Mouse (Mus musculus): ENCODE measurements around the gene Olfr1368. TPM values are rescaled to one million over a fixed set of nuclear protein-coding genes. Genes with fewer than 3 reads are reported as not detected.

Olfr1368 gene
- polyA plus RNA-seq, 1 experiment from 2014 or later = not detected

DNA sequence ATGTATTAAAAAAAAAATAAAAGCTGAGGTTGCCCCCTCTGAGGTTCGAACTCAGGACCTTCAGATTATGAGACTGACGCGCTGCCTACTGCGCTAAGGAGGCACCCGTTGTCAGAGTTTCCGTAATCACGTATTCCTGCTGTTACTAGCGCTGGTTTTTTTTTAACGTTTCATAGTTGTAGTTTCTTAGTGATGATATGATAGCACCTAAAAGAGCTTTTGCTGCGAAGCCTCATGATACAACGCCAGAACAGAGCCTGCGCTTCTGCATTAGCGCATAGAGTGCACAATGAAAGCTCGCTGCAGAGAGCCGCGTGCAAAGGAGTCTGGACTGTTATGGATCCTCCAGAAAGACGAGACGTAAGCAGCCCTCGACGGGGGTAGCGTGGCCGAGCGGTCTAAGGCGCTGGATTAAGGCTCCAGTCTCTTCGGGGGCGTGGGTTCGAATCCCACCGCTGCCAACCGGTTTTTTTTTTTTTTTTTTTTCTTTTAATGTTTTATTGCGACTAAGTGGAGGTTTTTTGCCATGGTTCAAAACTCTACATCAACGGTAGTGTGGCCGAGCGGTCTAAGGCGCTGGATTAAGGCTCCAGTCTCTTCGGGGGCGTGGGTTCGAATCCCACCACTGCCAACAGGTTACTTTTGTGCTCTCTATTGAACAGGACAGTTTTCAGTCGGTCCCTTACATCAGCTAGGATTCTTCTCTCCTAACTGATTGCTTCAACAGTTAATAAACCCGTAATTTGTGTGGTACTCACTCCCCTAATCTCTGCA, 24.2 kb upstream of the Olfr1368 start:
- Histone ChIP-seq H3K4me3 (replicated peaks; ENCODE audit: low read depth, low read length) (peak overlapping the region; percentile 49), H3K4me1 (ENCODE audit: control insufficient read depth, insufficient read depth, low read length) (peaks cover 8% of the 10 kb centered on the region; the same call in 1 of the 2 replicates), H3K27me3 (ENCODE audit: control insufficient read depth, insufficient read depth, low read length) (peaks cover 4% of the 10 kb centered on the region; the same call in 1 of the 2 replicates), H3K9me3 (ENCODE audit: control insufficient read depth, low read length) (no peaks in the 10 kb centered on the region), H3K4me2 (ENCODE audit: low read length) (peak overlapping the region; percentile 65), H3K36me3 (ENCODE audit: control insufficient read depth, insufficient read depth, low read length) (no peaks in the 10 kb centered on the region), H3K27ac (replicated peaks; ENCODE audit: low read depth, low read length) (no peak overlapping the region; the same call in 1 of the 2 replicates), H3K9ac (replicated peaks; ENCODE audit: low read length) (peak overlapping the region; percentile 34; the same call in 1 of the 2 replicates)
- peak; percentile 88 for DNase-seq
- peak; percentile 85 for ATAC-seq (ENCODE audit: low FRiP score, low TSS enrichment)
- under 1% methylated on average over 39 of the region's 39 CpGs for WGBS

DNA sequence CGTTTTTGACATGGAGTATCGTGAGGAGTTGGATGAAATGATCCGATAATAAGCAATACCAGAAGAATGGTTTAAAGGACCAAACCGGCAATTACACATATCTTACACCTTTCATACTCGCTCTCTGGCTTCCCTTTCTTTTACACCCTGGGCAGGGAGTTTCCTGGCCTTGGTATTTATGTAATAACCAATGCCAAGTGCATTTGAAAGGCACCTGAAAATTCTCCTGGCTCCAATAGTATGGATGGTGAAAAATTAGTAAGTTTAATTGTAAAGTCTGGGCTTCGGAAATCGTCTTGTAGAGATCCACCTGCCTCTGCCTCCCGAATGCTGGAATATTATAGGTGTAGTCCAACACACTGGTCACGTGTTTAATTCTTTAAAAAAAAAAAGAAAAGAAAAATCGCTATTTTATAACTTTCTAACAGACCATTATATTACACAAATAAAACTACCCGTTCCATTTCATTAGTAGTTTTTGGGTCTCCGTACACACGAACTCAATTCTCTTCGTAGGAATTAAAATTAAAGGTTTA, 23.5 kb upstream of the Olfr1368 start:
- DNase-seq = peak; percentile 31

GRCm38 (mm10) chr13:21168371-21169011, 22.8 kb upstream of the Olfr1368 start:
- H3K4me3 ChIP-seq (replicated peaks; ENCODE audit: low read depth, low read length) = peak overlapping the region; percentile 49
- ATAC-seq (ENCODE audit: low FRiP score, low TSS enrichment) (no peak), DNase-seq (peak; percentile 69)
- peak overlapping the region; percentile 32 for H3K9ac ChIP-seq (replicated peaks; ENCODE audit: low read length)
- no peak overlapping the region for H3K27ac ChIP-seq (replicated peaks; ENCODE audit: low read depth, low read length)
- H3K27me3 ChIP-seq (ENCODE audit: control insufficient read depth, insufficient read depth, low read length) = peaks cover 4% of the 10 kb centered on the region; the same call in 1 of the 2 replicates
- WGBS = under 1% methylated on average over 16 of the region's 16 CpGs
- H3K9me3 ChIP-seq (ENCODE audit: control insufficient read depth, low read length) = no peaks in the 10 kb centered on the region
- H3K36me3 ChIP-seq (ENCODE audit: control insufficient read depth, insufficient read depth, low read length) = no peaks in the 10 kb centered on the region
- peaks cover 8% of the 10 kb centered on the region; the same call in 1 of the 2 replicates for H3K4me1 ChIP-seq (ENCODE audit: control insufficient read depth, insufficient read depth, low read length)
- H3K4me2 ChIP-seq (ENCODE audit: low read length) = peak overlapping the region; percentile 65

More for the DNA sequence above, 23.5 kb upstream of the Olfr1368 start:
- peaks cover 4% of the 10 kb centered on the region; the same call in 1 of the 2 replicates for H3K27me3 ChIP-seq (ENCODE audit: control insufficient read depth, insufficient read depth, low read length)
- H3K4me1 ChIP-seq (ENCODE audit: control insufficient read depth, insufficient read depth, low read length) = peaks cover 8% of the 10 kb centered on the region; the same call in 1 of the 2 replicates
- H3K36me3 ChIP-seq (ENCODE audit: control insufficient read depth, insufficient read depth, low read length) = no peaks in the 10 kb centered on the region
- no peak overlapping the region for H3K27ac ChIP-seq (replicated peaks; ENCODE audit: low read depth, low read length)
- no peak overlapping the region for H3K9ac ChIP-seq (replicated peaks; ENCODE audit: low read length)
- H3K4me3 ChIP-seq (replicated peaks; ENCODE audit: low read depth, low read length) = peak overlapping the region; percentile 49
- H3K9me3 ChIP-seq (ENCODE audit: control insufficient read depth, low read length) = no peaks in the 10 kb centered on the region
- no peak for ATAC-seq (ENCODE audit: low FRiP score, low TSS enrichment)
- peak overlapping the region; percentile 65 for H3K4me2 ChIP-seq (ENCODE audit: low read length)
- WGBS = 4% methylated on average over 14 of the region's 14 CpGs

DNA sequence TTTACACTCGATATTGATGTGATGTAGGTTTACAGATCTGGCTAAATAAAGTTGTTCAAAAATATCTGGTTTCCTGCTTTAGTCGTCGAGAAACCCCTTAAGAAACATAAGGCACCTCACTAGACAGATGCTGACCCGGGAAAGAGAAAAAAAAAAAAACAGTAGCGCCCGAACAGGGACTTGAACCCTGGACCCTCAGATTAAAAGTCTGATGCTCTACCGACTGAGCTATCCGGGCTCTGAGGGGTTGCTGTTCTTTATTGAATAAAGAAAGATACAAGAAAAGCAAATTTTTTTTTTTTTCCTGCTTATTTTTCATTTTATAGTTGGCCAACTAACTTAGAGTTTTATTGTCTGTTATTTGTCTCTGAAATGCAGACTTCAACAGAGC, 22.2 kb upstream of the Olfr1368 start:
- DNase-seq = peak; percentile 69
- H3K27ac ChIP-seq (replicated peaks; ENCODE audit: low read depth, low read length) = no peak overlapping the region
- peak overlapping the region; percentile 65 for H3K4me2 ChIP-seq (ENCODE audit: low read length)
- H3K27me3 ChIP-seq (ENCODE audit: control insufficient read depth, insufficient read depth, low read length) = peaks cover 4% of the 10 kb centered on the region; the same call in 1 of the 2 replicates
- H3K9me3 ChIP-seq (ENCODE audit: control insufficient read depth, low read length) = no peaks in the 10 kb centered on the region
- peaks cover 8% of the 10 kb centered on the region; the same call in 1 of the 2 replicates for H3K4me1 ChIP-seq (ENCODE audit: control insufficient read depth, insufficient read depth, low read length)
- peak; percentile 58; the same call in 1 of the 2 replicates for ATAC-seq (ENCODE audit: low FRiP score, low TSS enrichment)
- peak overlapping the region; percentile 49 for H3K4me3 ChIP-seq (replicated peaks; ENCODE audit: low read depth, low read length)
- under 1% methylated on average over 8 of the region's 8 CpGs for WGBS
- no peaks in the 10 kb centered on the region for H3K36me3 ChIP-seq (ENCODE audit: control insufficient read depth, insufficient read depth, low read length)
- no peak overlapping the region for H3K9ac ChIP-seq (replicated peaks; ENCODE audit: low read length)

DNA sequence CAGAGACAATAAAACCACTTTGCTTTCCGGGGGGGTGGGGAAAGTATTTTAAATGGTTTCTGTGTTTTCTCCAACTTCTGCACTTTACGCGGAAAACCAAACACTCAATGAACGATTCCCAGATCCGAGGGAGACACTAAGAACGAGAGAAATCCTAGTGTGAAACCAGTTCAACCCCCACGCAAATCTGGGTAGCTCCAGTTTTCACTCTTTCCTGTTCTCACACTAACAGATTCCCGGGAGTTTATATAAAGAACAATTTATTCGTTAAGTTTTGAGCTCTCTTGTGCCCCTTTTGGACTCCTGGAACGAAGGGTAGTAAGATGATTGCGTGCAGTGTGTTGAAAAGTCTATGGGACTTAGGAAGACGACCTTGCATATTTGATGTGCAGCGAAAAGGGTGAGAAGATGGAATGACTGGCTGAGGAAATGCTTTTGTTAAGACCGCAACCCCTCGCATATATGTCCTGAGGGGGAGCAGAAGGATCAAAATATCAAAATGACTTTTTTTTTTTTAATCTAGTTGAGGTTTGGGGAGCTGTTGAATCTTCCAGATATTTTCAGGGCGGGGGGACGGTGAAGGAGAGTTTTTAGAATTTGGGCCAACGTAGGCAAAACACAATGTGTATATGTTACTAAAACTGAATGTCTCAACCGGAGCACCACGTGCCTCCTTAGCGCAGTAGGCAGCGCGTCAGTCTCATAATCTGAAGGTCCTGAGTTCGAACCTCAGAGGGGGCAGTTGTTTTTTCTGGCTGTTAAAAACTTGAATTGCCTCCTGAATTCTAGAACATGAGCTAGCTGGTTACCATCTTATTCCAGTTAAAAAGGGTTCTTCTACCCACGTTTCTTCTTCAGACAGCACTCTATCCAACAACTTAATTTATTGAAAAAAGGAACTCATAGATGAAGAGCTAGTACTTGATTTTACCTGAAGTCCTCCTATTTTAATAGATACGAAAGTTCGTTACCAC, 21.6 kb upstream of the Olfr1368 start:
- ATAC-seq (ENCODE audit: low FRiP score, low TSS enrichment) = peak; percentile 63; the same call in 1 of the 2 replicates
- peak; percentile 90 for DNase-seq
- Histone ChIP-seq H3K36me3 (ENCODE audit: control insufficient read depth, insufficient read depth, low read length) (no peaks in the 10 kb centered on the region), H3K9ac (replicated peaks; ENCODE audit: low read length) (peak overlapping the region; percentile 39), H3K4me2 (ENCODE audit: low read length) (peak overlapping the region; percentile 65), H3K4me3 (replicated peaks; ENCODE audit: low read depth, low read length) (peak overlapping the region; percentile 49), H3K9me3 (ENCODE audit: control insufficient read depth, low read length) (no peaks in the 10 kb centered on the region), H3K27me3 (ENCODE audit: control insufficient read depth, insufficient read depth, low read length) (peaks cover 4% of the 10 kb centered on the region; the same call in 1 of the 2 replicates), H3K4me1 (ENCODE audit: control insufficient read depth, insufficient read depth, low read length) (peaks cover 8% of the 10 kb centered on the region; the same call in 1 of the 2 replicates), H3K27ac (replicated peaks; ENCODE audit: low read depth, low read length) (0 out of 2 replicates have a peak overlapping the region, but pooled peaks have one; percentile 20)
- WGBS = under 1% methylated on average over 27 of the region's 27 CpGs

GRCm38 (mm10) chr13:21162591-21162990, 16.9 kb upstream of the Olfr1368 start:
- Histone ChIP-seq H3K4me3 (replicated peaks; ENCODE audit: low read depth, low read length) (no peak overlapping the region), H3K27me3 (ENCODE audit: control insufficient read depth, insufficient read depth, low read length) (peaks cover 4% of the 10 kb centered on the region; the same call in 1 of the 2 replicates), H3K27ac (replicated peaks; ENCODE audit: low read depth, low read length) (no peak overlapping the region), H3K9me3 (ENCODE audit: control insufficient read depth, low read length) (no peaks in the 10 kb centered on the region), H3K9ac (replicated peaks; ENCODE audit: low read length) (no peak overlapping the region), H3K4me1 (ENCODE audit: control insufficient read depth, insufficient read depth, low read length) (peaks cover 7% of the 10 kb centered on the region; the same call in 1 of the 2 replicates), H3K4me2 (ENCODE audit: low read length) (no peak overlapping the region), H3K36me3 (ENCODE audit: control insufficient read depth, insufficient read depth, low read length) (no peaks in the 10 kb centered on the region)
- no peak for ATAC-seq (ENCODE audit: low FRiP score, low TSS enrichment)
- 58% methylated on average over 5 of the region's 5 CpGs for WGBS
- no peak for DNase-seq

GRCm38 (mm10) chr13:21161591-21161990, 15.9 kb upstream of the Olfr1368 start:
- H3K27me3 ChIP-seq (ENCODE audit: control insufficient read depth, insufficient read depth, low read length) = peaks cover 4% of the 10 kb centered on the region; the same call in 1 of the 2 replicates
- H3K4me3 ChIP-seq (replicated peaks; ENCODE audit: low read depth, low read length) = peak overlapping the region; percentile 48
- no peak overlapping the region for H3K27ac ChIP-seq (replicated peaks; ENCODE audit: low read depth, low read length)
- H3K9ac ChIP-seq (replicated peaks; ENCODE audit: low read length) = no peak overlapping the region
- WGBS = 39% methylated on average over 2 of the region's 2 CpGs
- ATAC-seq (ENCODE audit: low FRiP score, low TSS enrichment) = peak; percentile 21; the same call in 1 of the 2 replicates
- H3K9me3 ChIP-seq (ENCODE audit: control insufficient read depth, low read length) = no peaks in the 10 kb centered on the region
- no peaks in the 10 kb centered on the region for H3K36me3 ChIP-seq (ENCODE audit: control insufficient read depth, insufficient read depth, low read length)
- peak overlapping the region; percentile 95 for H3K4me2 ChIP-seq (ENCODE audit: low read length)
- DNase-seq = no peak
- peaks cover 7% of the 10 kb centered on the region; the same call in 1 of the 2 replicates for H3K4me1 ChIP-seq (ENCODE audit: control insufficient read depth, insufficient read depth, low read length)

Measured in midbrain, embryonic 14.5 days (tissue).